Mouse (Mus musculus) myocyte (in vitro differentiated cells): Measurements from ENCODE around the gene Ep400.

Experiments used
- CEBPB ChIP-seq: IDR thresholded peaks from 2 replicates; pipeline ENCODE4 v1.6.1; 2011; ENCODE audit warnings: mild to moderate bottlenecking, moderate library complexity; ENCODE audit not compliant: poor library complexity, insufficient read depth, severe bottlenecking
- E2F4 ChIP-seq: IDR thresholded peaks from one replicate; pipeline ENCODE4 v1.6.1; 2011; ENCODE audit warnings: mild to moderate bottlenecking, control low read depth, moderate library complexity; ENCODE audit not compliant: insufficient read depth
- MAX ChIP-seq: IDR thresholded peaks from one replicate; pipeline ENCODE4 v1.6.1; 2011; ENCODE audit warnings: low read depth, mild to moderate bottlenecking, control low read depth
- MYOD1 ChIP-seq, 3 experiments: IDR thresholded peaks; one replicate each; pipeline ENCODE4 v1.6.1; 2011; ENCODE audit warnings: control low read depth in 2 of 3, low read depth in 2 of 3, mild to moderate bottlenecking in 2 of 3, moderate library complexity in 1 of 3; ENCODE audit not compliant: insufficient read length in 2 of 3, control insufficient read depth in 1 of 3
- MYOG ChIP-seq, 3 experiments: IDR thresholded peaks; one replicate each; pipeline ENCODE4 v1.6.1; 2011; ENCODE audit warnings: control low read depth in 2 of 3, low read depth in 2 of 3, mild to moderate bottlenecking in 2 of 3; ENCODE audit not compliant: insufficient read length in 2 of 3, control insufficient read depth in 1 of 3, insufficient read depth in 1 of 3
- POLR2A ChIP-seq: IDR thresholded peaks from one replicate; pipeline ENCODE4 v1.6.1; 2011; ENCODE audit warnings: low read depth, mild to moderate bottlenecking, control low read depth, moderate library complexity; ENCODE audit not compliant: insufficient read length
- POLR2AphosphoS2 ChIP-seq: IDR thresholded peaks from one replicate; pipeline ENCODE4 v1.6.1; 2011; ENCODE audit warnings: low read depth, control low read depth; ENCODE audit not compliant: insufficient read length
- REST ChIP-seq: IDR thresholded peaks from one replicate; pipeline ENCODE4 v1.6.1; 2011; ENCODE audit warnings: mild to moderate bottlenecking, control low read depth, moderate library complexity; ENCODE audit not compliant: insufficient read depth, insufficient read length
- TCF12 ChIP-seq: IDR thresholded peaks from one replicate; pipeline ENCODE4 v1.6.1; 2011; ENCODE audit warnings: mild to moderate bottlenecking, control low read depth; ENCODE audit not compliant: poor library complexity, insufficient read depth, severe bottlenecking
- TCF3 ChIP-seq: IDR thresholded peaks from one replicate; pipeline ENCODE4 v1.6.1; 2011; ENCODE audit warnings: low read depth, control low read depth; ENCODE audit not compliant: insufficient read length
- USF1 ChIP-seq: IDR thresholded peaks from one replicate; pipeline ENCODE4 v1.6.1; 2011; ENCODE audit warnings: low read depth, mild to moderate bottlenecking, control low read depth, moderate library complexity

DNA sequence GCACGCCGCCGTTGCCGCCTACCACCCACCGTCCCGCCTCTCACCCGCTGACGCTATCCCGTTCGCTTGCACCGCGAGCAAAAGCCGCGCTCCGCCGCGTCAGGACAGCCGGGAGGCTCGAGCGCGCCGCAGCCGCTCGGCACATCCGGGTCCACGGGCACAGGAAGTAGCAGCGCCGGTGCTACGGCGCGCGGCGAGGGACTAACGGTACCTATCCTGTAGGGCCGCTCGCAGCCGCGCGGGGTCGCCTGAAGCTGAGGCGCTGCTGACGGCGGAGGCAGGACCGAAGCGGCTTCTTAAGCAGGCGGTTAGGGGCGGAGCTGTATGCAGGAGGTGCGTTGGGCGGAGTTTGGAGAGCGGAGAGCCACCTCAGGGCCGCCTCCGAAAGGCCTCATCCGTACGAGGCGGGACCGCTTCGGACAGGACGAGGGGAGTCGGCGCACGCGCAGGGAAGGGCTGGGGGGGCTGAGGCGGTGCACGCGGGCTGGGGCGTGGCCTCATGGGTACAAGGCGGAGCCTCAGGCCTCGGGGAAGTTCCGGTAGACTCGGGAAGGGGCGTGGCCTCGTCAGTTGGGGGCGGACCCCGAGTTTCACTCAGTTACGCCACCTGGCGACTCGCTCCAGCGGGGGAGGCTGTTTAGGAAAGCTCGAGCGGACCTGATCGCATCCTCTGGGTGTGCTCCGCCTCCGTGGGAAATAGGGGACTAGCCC lies at the start of gene Ep400:
- TF ChIP-seq POLR2A (peak; percentile 84), MAX (no peak), MYOD1 (IDR thresholded peaks at IDR 0.05; ENCODE audit: control insufficient read depth in 1 of 3, insufficient read length in 2 of 3, low read depth in 2 of 3) (peak in 2 of 3 experiments; percentile 1 to 63), CEBPB (0 out of 2 replicates have a peak, but pooled peaks have one; percentile 38), USF1 (no peak), REST (no peak), TCF12 (no peak), E2F4 (no peak), TCF3 (no peak), POLR2AphosphoS2 (peak; percentile 78), MYOG (IDR thresholded peaks at IDR 0.05; ENCODE audit: control insufficient read depth in 1 of 3, insufficient read depth in 1 of 3, insufficient read length in 2 of 3, low read depth in 2 of 3) (peak in 2 of 3 experiments; percentile 30 to 60)
